Mouse (Mus musculus): ENCODE results near the gene Kcna6. TPM values are rescaled to one million over a fixed set of nuclear protein-coding genes. Genes with fewer than 3 reads are reported as not detected.

Gene Kcna6
- polyA plus RNA-seq, 1 experiment, result not detected

GRCm38 (mm10) chr6:126767610-126768532 lies 27.4 kb upstream of the Kcna6 start:
- no peak for TF ChIP-seq POLR2A (IDR thresholded peaks at IDR 0.05; ENCODE audit: borderline replicate concordance, low read depth, low read length)
- TF ChIP-seq CTCF (IDR thresholded peaks at IDR 0.05; ENCODE audit: low read depth, low read length), result no peak
- H3K4me3 ChIP-seq (ENCODE audit: insufficient read depth, low read length), result no peak overlapping the region
- no peaks in the 10 kb centered on the region for H3K4me1 ChIP-seq (ENCODE audit: control insufficient read depth, insufficient read depth, low read length)

GRCm38 (mm10) chr6:126766552-126766951 lies 26.1 kb upstream of the Kcna6 start:
- H3K4me1 ChIP-seq (ENCODE audit: control insufficient read depth, insufficient read depth, low read length), result no peaks in the 10 kb centered on the region
- H3K27ac ChIP-seq (ENCODE audit: insufficient read depth, low read depth, low read length), result no peak overlapping the region
- TF ChIP-seq CTCF (IDR thresholded peaks at IDR 0.05; ENCODE audit: low read depth, low read length), result no peak
- no peak for TF ChIP-seq POLR2A (IDR thresholded peaks at IDR 0.05; ENCODE audit: borderline replicate concordance, low read depth, low read length)
- H3K4me3 ChIP-seq (ENCODE audit: insufficient read depth, low read length), result no peak overlapping the region

More at GRCm38 (mm10) chr6:126767610-126768532, 27.4 kb upstream of the Kcna6 start:
- no peak overlapping the region for H3K27ac ChIP-seq (ENCODE audit: insufficient read depth, low read depth, low read length)

- TF ChIP-seq POLR2A (IDR thresholded peaks at IDR 0.05; ENCODE audit: borderline replicate concordance, low read depth, low read length) (no peak), CTCF (IDR thresholded peaks at IDR 0.05; ENCODE audit: low read depth, low read length) (no peak)
- H3K4me3 ChIP-seq (ENCODE audit: insufficient read depth, low read length), result no peak overlapping the region
- no peak overlapping the region for H3K27ac ChIP-seq (ENCODE audit: insufficient read depth, low read depth, low read length)
- no peaks in the 10 kb centered on the region for H3K4me1 ChIP-seq (ENCODE audit: control insufficient read depth, insufficient read depth, low read length)
Measured at GRCm38 (mm10) chr6:126764563-126765091, 24.2 kb upstream of the Kcna6 start.

- H3K4me1 ChIP-seq (ENCODE audit: control insufficient read depth, insufficient read depth, low read length), result no peaks in the 10 kb centered on the region
- no peak overlapping the region for H3K27ac ChIP-seq (ENCODE audit: insufficient read depth, low read depth, low read length)
- TF ChIP-seq CTCF (IDR thresholded peaks at IDR 0.05; ENCODE audit: low read depth, low read length) (no peak), POLR2A (IDR thresholded peaks at IDR 0.05; ENCODE audit: borderline replicate concordance, low read depth, low read length) (no peak)
- H3K4me3 ChIP-seq (ENCODE audit: insufficient read depth, low read length), result no peak overlapping the region
Measured at GRCm38 (mm10) chr6:126761362-126761761, 20.9 kb upstream of the Kcna6 start.

GRCm38 (mm10) chr6:126755729-126756411 lies 15.4 kb upstream of the Kcna6 start:
- Histone ChIP-seq H3K4me3 (ENCODE audit: insufficient read depth, low read length) (no peak overlapping the region), H3K27ac (ENCODE audit: insufficient read depth, low read depth, low read length) (no peak overlapping the region), H3K4me1 (ENCODE audit: control insufficient read depth, insufficient read depth, low read length) (no peaks in the 10 kb centered on the region)
- TF ChIP-seq CTCF (IDR thresholded peaks at IDR 0.05; ENCODE audit: low read depth, low read length) (no peak), POLR2A (IDR thresholded peaks at IDR 0.05; ENCODE audit: borderline replicate concordance, low read depth, low read length) (no peak)

- H3K4me3 ChIP-seq (ENCODE audit: insufficient read depth, low read length), result no peak overlapping the region
- no peak overlapping the region for H3K27ac ChIP-seq (ENCODE audit: insufficient read depth, low read depth, low read length)
- TF ChIP-seq CTCF (IDR thresholded peaks at IDR 0.05; ENCODE audit: low read depth, low read length) (no peak), POLR2A (IDR thresholded peaks at IDR 0.05; ENCODE audit: borderline replicate concordance, low read depth, low read length) (no peak)
- H3K4me1 ChIP-seq (ENCODE audit: control insufficient read depth, insufficient read depth, low read length), result no peaks in the 10 kb centered on the region
Measured at GRCm38 (mm10) chr6:126752520-126752919, 12.0 kb upstream of the Kcna6 start.

- no peak overlapping the region for H3K27ac ChIP-seq (ENCODE audit: insufficient read depth, low read depth, low read length)
- no peak overlapping the region for H3K4me3 ChIP-seq (ENCODE audit: insufficient read depth, low read length)
- TF ChIP-seq CTCF (IDR thresholded peaks at IDR 0.05; ENCODE audit: low read depth, low read length), result no peak
- TF ChIP-seq POLR2A (IDR thresholded peaks at IDR 0.05; ENCODE audit: borderline replicate concordance, low read depth, low read length), result no peak
- H3K4me1 ChIP-seq (ENCODE audit: control insufficient read depth, insufficient read depth, low read length), result no peaks in the 10 kb centered on the region
Measured at GRCm38 (mm10) chr6:126745888-126746287, 5.4 kb upstream of the Kcna6 start.

GRCm38 (mm10) chr6:126742610-126743009 lies 2.1 kb upstream of the Kcna6 start:
- TF ChIP-seq CTCF (IDR thresholded peaks at IDR 0.05; ENCODE audit: low read depth, low read length), result no peak
- H3K27ac ChIP-seq (ENCODE audit: insufficient read depth, low read depth, low read length), result no peak overlapping the region
- no peak overlapping the region for H3K4me3 ChIP-seq (ENCODE audit: insufficient read depth, low read length)
- no peaks in the 10 kb centered on the region for H3K4me1 ChIP-seq (ENCODE audit: control insufficient read depth, insufficient read depth, low read length)

GRCm38 (mm10) chr6:126739326-126740210 lies 906 bp downstream of the Kcna6 start:
- no peak for TF ChIP-seq CTCF (IDR thresholded peaks at IDR 0.05; ENCODE audit: low read depth, low read length)
- no peak for TF ChIP-seq POLR2A (IDR thresholded peaks at IDR 0.05; ENCODE audit: borderline replicate concordance, low read depth, low read length)
- no peaks in the 10 kb centered on the region for H3K4me1 ChIP-seq (ENCODE audit: control insufficient read depth, insufficient read depth, low read length)
- no peak overlapping the region for H3K4me3 ChIP-seq (ENCODE audit: insufficient read depth, low read length)
- H3K27ac ChIP-seq (ENCODE audit: insufficient read depth, low read depth, low read length), result no peak overlapping the region

Measured in bone marrow macrophage, adult 2 months (primary cell).